Mouse (Mus musculus): ENCODE measurements around the gene Zswim4. TPM values are rescaled to one million over a fixed set of nuclear protein-coding genes. Genes with fewer than 3 reads are reported as not detected.

Gene Zswim4
- polyA plus RNA-seq, 1 experiment from 2014 or later = 44.0 TPM

DNA sequence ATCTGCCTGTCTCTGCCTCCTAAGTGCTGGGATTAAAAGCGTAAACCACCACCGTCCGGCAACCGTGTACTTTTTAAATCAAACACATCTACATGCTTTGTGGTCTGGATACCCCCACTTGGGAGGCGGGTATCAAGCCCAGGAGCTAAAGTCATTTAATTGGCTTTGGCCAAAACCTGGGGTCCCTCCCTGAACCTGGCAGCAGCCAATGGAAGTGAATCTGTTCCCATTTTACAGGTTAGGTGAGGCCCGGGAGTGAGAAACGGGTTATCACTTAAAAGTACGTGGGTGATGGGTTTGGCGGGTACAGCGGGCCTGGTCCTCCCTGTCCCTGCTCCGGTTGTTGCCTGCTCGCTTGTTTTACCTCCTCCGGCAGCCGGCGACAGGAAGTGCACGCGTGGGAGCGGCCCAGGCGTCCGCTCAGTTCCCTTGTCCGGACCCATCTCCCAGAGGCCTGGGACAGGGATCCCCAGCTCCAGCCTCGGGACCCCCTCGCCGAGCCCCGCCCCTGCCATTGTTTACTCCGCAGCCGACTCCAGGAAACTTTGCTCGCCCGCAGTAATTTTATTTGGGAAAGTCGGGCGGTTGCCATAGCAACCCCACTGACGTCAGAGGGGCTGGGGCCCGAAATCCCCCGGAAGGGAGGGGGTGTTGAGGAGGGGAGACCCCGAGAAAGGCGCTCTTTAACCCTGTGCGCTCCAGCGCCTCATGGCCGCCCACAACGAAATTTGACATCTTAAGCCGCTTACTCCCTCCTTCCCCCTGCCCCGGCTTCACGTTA lies 39.5 kb downstream of the Zswim4 start:
- Histone ChIP-seq H3K4me1 (peaks cover 60% of the 10 kb centered on the region), H3K9ac (peak overlapping the region; percentile 65), H3K27ac (peak overlapping the region; percentile 89), H3K4me3 (peak overlapping the region; percentile 51), H3K36me3 (ENCODE audit: poor library complexity, severe bottlenecking) (no peaks in the 10 kb centered on the region), H3K9me3 (replicated peaks) (no peaks in the 10 kb centered on the region), H3K4me2 (peak overlapping the region; percentile 73), H3K27me3 (no peaks in the 10 kb centered on the region)
- peak; percentile 41 for ATAC-seq
- 2% methylated on average over 43 of the region's 43 CpGs for WGBS

- Histone ChIP-seq H3K4me2 (no peak overlapping the region), H3K4me3 (no peak overlapping the region), H3K36me3 (ENCODE audit: poor library complexity, severe bottlenecking) (no peaks in the 10 kb centered on the region), H3K9ac (no peak overlapping the region), H3K9me3 (replicated peaks) (no peaks in the 10 kb centered on the region), H3K4me1 (peaks cover 43% of the 10 kb centered on the region), H3K27me3 (no peaks in the 10 kb centered on the region), H3K27ac (no peak overlapping the region)
- ATAC-seq = no peak
- WGBS = 64% methylated on average over 3 of the region's 3 CpGs
These were observed 42.6 kb downstream of the Zswim4 start for GRCm38 (mm10) chr8:84194224-84194743.

DNA sequence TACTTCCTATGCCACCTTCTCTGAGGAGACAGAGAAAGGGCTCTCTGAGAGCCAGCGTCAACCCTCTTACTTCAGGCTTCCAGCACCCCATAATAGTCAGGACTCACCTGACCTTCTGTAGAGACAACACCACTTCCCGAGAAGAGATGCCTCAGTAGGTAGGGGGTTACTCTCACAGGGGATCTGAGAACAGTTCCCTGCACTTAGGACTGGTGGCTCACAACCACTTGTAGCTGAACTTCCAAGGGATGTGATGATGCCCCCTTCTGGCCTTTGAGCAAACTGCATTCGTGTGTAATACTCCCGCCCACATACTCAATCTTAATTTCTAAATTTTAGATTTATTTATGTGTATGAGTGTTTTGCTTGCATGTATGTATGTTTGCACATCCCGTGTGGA lies 43.3 kb downstream of the Zswim4 start:
- no peaks in the 10 kb centered on the region for H3K9me3 ChIP-seq (replicated peaks)
- H3K4me3 ChIP-seq = no peak overlapping the region
- H3K9ac ChIP-seq = no peak overlapping the region
- H3K27ac ChIP-seq = no peak overlapping the region
- H3K4me1 ChIP-seq = peaks cover 36% of the 10 kb centered on the region
- H3K36me3 ChIP-seq (ENCODE audit: poor library complexity, severe bottlenecking) = no peaks in the 10 kb centered on the region
- H3K4me2 ChIP-seq = no peak overlapping the region
- no peak for ATAC-seq
- no peaks in the 10 kb centered on the region for H3K27me3 ChIP-seq
- WGBS = 82% methylated on average over 5 of the region's 5 CpGs

GRCm38 (mm10) chr8:84193161-84193560 lies 43.7 kb downstream of the Zswim4 start:
- ATAC-seq = no peak
- 73% methylated on average over 4 of the region's 4 CpGs for WGBS
- Histone ChIP-seq H3K4me1 (peaks cover 32% of the 10 kb centered on the region), H3K36me3 (ENCODE audit: poor library complexity, severe bottlenecking) (no peaks in the 10 kb centered on the region), H3K4me3 (no peak overlapping the region), H3K9me3 (replicated peaks) (no peaks in the 10 kb centered on the region), H3K27ac (no peak overlapping the region), H3K27me3 (no peaks in the 10 kb centered on the region), H3K9ac (no peak overlapping the region), H3K4me2 (no peak overlapping the region; the same call in 1 of the 2 replicates)

GRCm38 (mm10) chr8:84192555-84192954 lies 44.3 kb downstream of the Zswim4 start:
- Histone ChIP-seq H3K4me3 (0 out of 2 replicates have a peak overlapping the region, but pooled peaks have one; percentile 9), H3K4me1 (peaks cover 26% of the 10 kb centered on the region), H3K9ac (0 out of 2 replicates have a peak overlapping the region, but pooled peaks have one; percentile 22), H3K9me3 (replicated peaks) (no peaks in the 10 kb centered on the region), H3K36me3 (ENCODE audit: poor library complexity, severe bottlenecking) (no peaks in the 10 kb centered on the region), H3K4me2 (peak overlapping the region; percentile 44), H3K27ac (no peak overlapping the region; the same call in 1 of the 2 replicates), H3K27me3 (no peaks in the 10 kb centered on the region)
- WGBS = 7% methylated on average over 33 of the region's 33 CpGs
- ATAC-seq = peak; percentile 67

GRCm38 (mm10) chr8:84192023-84192422 lies 44.8 kb downstream of the Zswim4 start:
- Histone ChIP-seq H3K27me3 (no peaks in the 10 kb centered on the region), H3K4me1 (peaks cover 24% of the 10 kb centered on the region), H3K4me3 (0 out of 2 replicates have a peak overlapping the region, but pooled peaks have one; percentile 9), H3K36me3 (ENCODE audit: poor library complexity, severe bottlenecking) (no peaks in the 10 kb centered on the region), H3K4me2 (peak overlapping the region; percentile 44), H3K9ac (peak overlapping the region; percentile 22; the same call in 1 of the 2 replicates), H3K27ac (peak overlapping the region; percentile 58), H3K9me3 (replicated peaks) (no peaks in the 10 kb centered on the region)
- WGBS = 43% methylated on average over 13 of the region's 13 CpGs
- peak; percentile 46; the same call in 1 of the 2 replicates for ATAC-seq

DNA sequence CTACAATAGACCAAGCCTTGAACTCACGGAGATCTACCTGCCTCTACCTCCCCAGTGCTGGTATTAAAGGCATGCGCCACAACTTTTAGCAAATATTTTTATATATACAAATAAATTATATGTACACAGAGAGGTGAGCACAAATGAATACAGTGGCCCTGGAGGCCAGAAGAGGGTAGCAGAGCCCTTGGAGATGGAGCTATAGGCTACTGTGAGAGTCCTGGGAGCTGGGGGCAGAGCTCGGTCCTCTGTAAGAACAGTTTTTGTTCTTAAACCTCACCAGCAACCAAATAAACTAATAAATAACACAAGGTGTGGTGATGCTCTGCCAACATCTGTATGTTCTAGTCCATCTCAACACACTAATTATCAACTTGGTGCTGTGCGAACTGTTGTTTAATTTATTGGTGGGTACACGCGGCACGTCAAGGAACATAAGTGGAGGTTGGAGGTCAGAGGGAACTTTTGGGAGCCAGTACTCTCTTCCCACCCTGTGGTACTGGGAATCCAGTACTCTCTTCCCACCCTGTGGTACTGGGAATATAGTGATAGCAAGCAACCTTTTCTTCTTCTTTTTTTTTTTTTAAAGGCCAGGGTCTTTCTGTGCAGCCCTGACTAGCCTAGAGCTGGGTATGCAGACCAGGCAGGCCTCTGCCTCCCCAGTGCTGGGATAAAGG lies 46.5 kb downstream of the Zswim4 start:
- Histone ChIP-seq H3K27me3 (no peaks in the 10 kb centered on the region), H3K9ac (no peak overlapping the region), H3K4me3 (no peak overlapping the region), H3K9me3 (replicated peaks) (no peaks in the 10 kb centered on the region), H3K27ac (no peak overlapping the region), H3K4me1 (peaks cover 28% of the 10 kb centered on the region), H3K36me3 (ENCODE audit: poor library complexity, severe bottlenecking) (no peaks in the 10 kb centered on the region), H3K4me2 (no peak overlapping the region)
- 93% methylated on average over 7 of the region's 7 CpGs for WGBS
- no peak for ATAC-seq

- ATAC-seq = no peak
- Histone ChIP-seq H3K9me3 (replicated peaks) (no peaks in the 10 kb centered on the region), H3K4me1 (peaks cover 31% of the 10 kb centered on the region), H3K9ac (no peak overlapping the region), H3K27ac (no peak overlapping the region), H3K27me3 (no peaks in the 10 kb centered on the region), H3K36me3 (ENCODE audit: poor library complexity, severe bottlenecking) (no peaks in the 10 kb centered on the region), H3K4me3 (no peak overlapping the region), H3K4me2 (no peak overlapping the region)
- 67% methylated on average over 4 of the region's 4 CpGs for WGBS
These were observed 47.3 kb downstream of the Zswim4 start for GRCm38 (mm10) chr8:84189603-84190002.

- ATAC-seq = no peak
- H3K4me3 ChIP-seq = no peak overlapping the region
- 86% methylated on average over 10 of the region's 10 CpGs for WGBS
These were observed 48.2 kb downstream of the Zswim4 start for GRCm38 (mm10) chr8:84188671-84189070.

GRCm38 (mm10) chr8:84187065-84187755 lies 49.6 kb downstream of the Zswim4 start:
- ATAC-seq = no peak
- no peak overlapping the region for H3K27ac ChIP-seq
- H3K4me1 ChIP-seq = peaks cover 37% of the 10 kb centered on the region
- no peaks in the 10 kb centered on the region for H3K9me3 ChIP-seq (replicated peaks)
- H3K27me3 ChIP-seq = no peaks in the 10 kb centered on the region
- peak overlapping the region; percentile 29 for H3K4me3 ChIP-seq
- H3K9ac ChIP-seq = peak overlapping the region; percentile 61
- H3K36me3 ChIP-seq (ENCODE audit: poor library complexity, severe bottlenecking) = no peaks in the 10 kb centered on the region
- 3% methylated on average over 21 of the region's 21 CpGs for WGBS
- H3K4me2 ChIP-seq = peak overlapping the region; percentile 64

More at GRCm38 (mm10) chr8:84188671-84189070, 48.2 kb downstream of the Zswim4 start:
- Histone ChIP-seq H3K9ac (no peak overlapping the region), H3K27me3 (no peaks in the 10 kb centered on the region), H3K36me3 (ENCODE audit: poor library complexity, severe bottlenecking) (no peaks in the 10 kb centered on the region), H3K4me1 (peaks cover 38% of the 10 kb centered on the region), H3K4me2 (no peak overlapping the region), H3K27ac (no peak overlapping the region), H3K9me3 (replicated peaks) (no peaks in the 10 kb centered on the region)

DNA sequence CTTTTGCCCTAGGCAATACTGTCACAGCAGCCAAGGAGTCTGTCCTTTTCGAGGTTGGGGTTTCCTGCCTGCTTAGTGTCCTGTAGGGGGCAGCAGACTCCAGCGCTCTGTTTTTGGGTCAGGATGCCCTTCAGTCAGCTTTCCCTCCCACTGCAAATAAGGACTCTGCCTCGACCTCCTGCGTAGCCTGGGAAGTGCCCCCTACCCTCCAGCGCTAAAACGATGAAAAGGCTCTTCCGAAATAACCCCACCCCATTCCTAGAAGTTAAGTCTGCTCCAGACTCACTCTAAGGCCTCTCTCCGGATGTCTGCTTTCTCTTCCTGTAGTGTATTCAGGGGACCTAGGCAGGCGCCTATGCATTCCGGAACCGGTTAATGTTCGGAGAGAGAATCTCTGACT lies 50.3 kb downstream of the Zswim4 start:
- ATAC-seq = peak; percentile 22; the same call in 1 of the 2 replicates
- WGBS = under 1% methylated on average over 12 of the region's 12 CpGs
- H3K9ac ChIP-seq = peak overlapping the region; percentile 61

More for the DNA sequence above, 50.3 kb downstream of the Zswim4 start:
- H3K36me3 ChIP-seq (ENCODE audit: poor library complexity, severe bottlenecking) = no peaks in the 10 kb centered on the region
- H3K4me3 ChIP-seq = peak overlapping the region; percentile 29
- H3K9me3 ChIP-seq (replicated peaks) = no peaks in the 10 kb centered on the region
- H3K4me2 ChIP-seq = peak overlapping the region; percentile 64
- H3K4me1 ChIP-seq = peaks cover 37% of the 10 kb centered on the region
- no peaks in the 10 kb centered on the region for H3K27me3 ChIP-seq
- peak overlapping the region; percentile 40; the same call in 1 of the 2 replicates for H3K27ac ChIP-seq
